Mouse (Mus musculus): ENCODE measurements around the gene Gm45618. TPM values are rescaled to one million over a fixed set of nuclear protein-coding genes. Genes with fewer than 3 reads are reported as not detected.

Gene Gm45618
- not detected in 2 replicates for polyA plus RNA-seq (2021; fragmentation: Nextera tagmentation)
- long read RNA-seq, experiment 1, result 0 reads
- long read RNA-seq, experiment 2, result 0 reads

GRCm38 (mm10) chr7:142120629-142121028 lies at the start of gene Gm45618:
Gm45618 (minus strand) TSS chr7:142120729.

GRCm38 (mm10) chr7:142165639-142166038 lies 45.1 kb upstream of the Gm45618 start, which contains the start of gene Gm4553:
Gm4553 (minus strand) TSS chr7:142165739.

GRCm38 (mm10) chr7:142157013-142157412 lies 36.5 kb upstream of the Gm45618 start, which contains the start of gene Gm29735:
Gm29735 (minus strand) TSS chr7:142157113.

GRCm38 (mm10) chr7:142144507-142144906 lies 24.0 kb upstream of the Gm45618 start, which contains the start of gene Gm45337:
Gm45337 (minus strand) TSS chr7:142144607.

GRCm38 (mm10) chr7:142135934-142136333 lies 15.4 kb upstream of the Gm45618 start, which contains the start of gene Gm39115:
Gm39115 (minus strand) TSS chr7:142136034.

GRCm38 (mm10) chr7:142095183-142095931 lies 25.2 kb downstream of the Gm45618 start, which contains the start of gene Dusp8:
Dusp8 (minus strand) TSS chr7:142095843.

Other genes with a start within 250 kb of the Gm45618 start
- gene Tollip, start 202.2 kb downstream of the Gm45618 start, polyA plus RNA-seq (2021; fragmentation: Nextera tagmentation), result 51.7 and 70.3 TPM in 2 replicates
- 30.2 and 35.1 TPM in 2 replicates for gene Brsk2, start 171.0 kb downstream of the Gm45618 start, polyA plus RNA-seq (2021; fragmentation: Nextera tagmentation)
- gene Mob2, start 59.7 kb downstream of the Gm45618 start, polyA plus RNA-seq (2021; fragmentation: Nextera tagmentation), result 49.3 and 57.8 TPM in 2 replicates
- gene Dusp8, start 24.9 kb downstream of the Gm45618 start, polyA plus RNA-seq (2021; fragmentation: Nextera tagmentation), result 64.9 and 105 TPM in 2 replicates
- not detected in 2 replicates for gene Gm39115, start 15.3 kb upstream of the Gm45618 start, polyA plus RNA-seq (2021; fragmentation: Nextera tagmentation)
- gene Gm45337, start 23.9 kb upstream of the Gm45618 start, polyA plus RNA-seq (2021; fragmentation: Nextera tagmentation), result not detected in 2 replicates
- gene Gm29735, start 36.4 kb upstream of the Gm45618 start, polyA plus RNA-seq (2021; fragmentation: Nextera tagmentation), result not detected in 2 replicates
- gene Gm4553, start 45.0 kb upstream of the Gm45618 start, polyA plus RNA-seq (2021; fragmentation: Nextera tagmentation), result not detected in 2 replicates
- not detected in 2 replicates for gene Krtap5-2, start 55.3 kb upstream of the Gm45618 start, polyA plus RNA-seq (2021; fragmentation: Nextera tagmentation)
- not detected in 2 replicates for gene Gm10153, start 69.7 kb upstream of the Gm45618 start, polyA plus RNA-seq (2021; fragmentation: Nextera tagmentation)
- not detected in 2 replicates for gene Krtap5-3, start 80.6 kb upstream of the Gm45618 start, polyA plus RNA-seq (2021; fragmentation: Nextera tagmentation)
- not detected in 2 replicates for gene Gm7579, start 91.1 kb upstream of the Gm45618 start, polyA plus RNA-seq (2021; fragmentation: Nextera tagmentation)
- gene Krtap5-5, start 109.2 kb upstream of the Gm45618 start, polyA plus RNA-seq (2021; fragmentation: Nextera tagmentation), result not detected in 2 replicates
- gene Gm40460, start 120.3 kb upstream of the Gm45618 start, polyA plus RNA-seq (2021; fragmentation: Nextera tagmentation), result not detected in 2 replicates
- not detected in 2 replicates for gene Gm2431, start 137.6 kb upstream of the Gm45618 start, polyA plus RNA-seq (2021; fragmentation: Nextera tagmentation)
- gene Gm4559, start 153.6 kb upstream of the Gm45618 start, polyA plus RNA-seq (2021; fragmentation: Nextera tagmentation), result not detected in 2 replicates
- gene Krtap5-1, start 176.4 kb upstream of the Gm45618 start, polyA plus RNA-seq (2021; fragmentation: Nextera tagmentation), result not detected in 2 replicates
- gene Krtap5-4, start 182.8 kb upstream of the Gm45618 start, polyA plus RNA-seq (2021; fragmentation: Nextera tagmentation), result not detected in 2 replicates